Mouse (Mus musculus) lung, adult 18-20 months (tissue): ENCODE data around the gene Lrrk1.

ENCODE experiments used
- DNase-seq, 2 experiments: peaks; one replicate each; pipeline ENCODE4 v3.0.0; 2022; ENCODE audit warnings: mixed read lengths in 2 of 2

The Lrrk1 gene

GRCm38 (mm10) chr7:66384213-66384612, 3.9 kb downstream of the Lrrk1 start:
- no peak for DNase-seq

GRCm38 (mm10) chr7:66376560-66376959, 11.6 kb downstream of the Lrrk1 start:
- no peak for DNase-seq

DNA sequence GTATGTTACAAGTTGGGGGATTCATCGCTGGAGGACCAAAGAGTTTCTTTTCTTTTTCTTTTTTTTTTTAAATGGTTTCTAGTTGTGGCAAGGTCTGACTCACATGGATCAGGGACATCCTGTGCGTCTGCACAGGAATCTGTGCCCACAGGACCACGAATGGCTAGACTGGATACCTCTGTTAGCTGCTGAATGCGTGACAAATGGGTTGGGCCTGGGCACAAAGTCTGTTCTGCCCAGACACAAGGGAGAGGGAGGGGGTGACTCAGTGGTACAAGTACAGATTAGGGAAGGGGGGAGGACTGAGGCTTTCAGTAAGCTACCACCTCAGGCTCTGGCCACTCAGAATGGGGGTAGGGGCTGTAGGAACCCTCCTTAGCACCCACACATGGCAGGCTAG, 12.4 kb downstream of the Lrrk1 start:
- no peak for DNase-seq

DNA sequence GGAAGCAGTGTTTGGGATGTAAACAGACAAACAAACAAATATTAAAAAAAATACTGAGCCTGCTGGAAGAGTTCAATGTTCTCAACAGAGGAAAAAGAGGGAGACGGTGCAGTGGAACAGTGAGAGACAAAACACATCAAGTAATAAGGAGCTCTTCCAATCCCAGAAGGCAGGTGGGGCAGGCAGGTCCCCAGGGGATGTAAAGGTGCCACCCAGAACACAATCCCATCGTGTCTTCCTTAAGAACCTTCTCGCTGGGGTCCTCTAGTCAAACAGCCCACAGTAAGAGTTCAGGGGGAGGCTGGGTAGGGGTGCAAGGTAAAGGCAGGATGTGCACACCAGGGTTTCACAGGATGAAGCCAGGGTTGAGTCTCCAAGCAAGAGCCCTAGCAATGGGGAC, 14.8 kb downstream of the Lrrk1 start:
- no peak for DNase-seq

- DNase-seq = no peak
These were observed 17.2 kb downstream of the Lrrk1 start for GRCm38 (mm10) chr7:66370970-66371369.

DNA sequence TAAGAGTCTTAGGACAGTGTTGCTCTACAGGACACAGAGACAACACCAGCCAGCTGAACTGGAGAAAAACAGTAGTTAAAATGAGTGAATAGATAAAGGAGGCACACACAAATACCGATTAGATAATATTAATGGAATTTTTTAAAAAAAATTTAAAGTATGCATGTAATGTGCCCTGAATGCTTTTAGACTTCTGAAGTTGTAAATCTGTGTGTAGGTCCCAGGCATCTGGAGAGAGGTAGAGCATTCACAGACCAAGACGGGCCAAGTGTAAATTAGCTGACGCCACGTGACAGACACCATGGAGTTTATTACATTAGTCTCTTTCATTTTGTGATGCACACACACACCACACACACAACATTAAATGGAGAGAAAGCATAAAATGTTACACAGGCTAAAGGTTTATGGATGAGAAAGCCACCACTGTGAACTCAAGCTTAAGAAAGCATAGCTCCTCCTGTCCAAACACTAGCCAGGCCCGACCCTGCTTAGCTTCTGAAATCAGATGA, 18.2 kb downstream of the Lrrk1 start:
- no peak for DNase-seq

DNA sequence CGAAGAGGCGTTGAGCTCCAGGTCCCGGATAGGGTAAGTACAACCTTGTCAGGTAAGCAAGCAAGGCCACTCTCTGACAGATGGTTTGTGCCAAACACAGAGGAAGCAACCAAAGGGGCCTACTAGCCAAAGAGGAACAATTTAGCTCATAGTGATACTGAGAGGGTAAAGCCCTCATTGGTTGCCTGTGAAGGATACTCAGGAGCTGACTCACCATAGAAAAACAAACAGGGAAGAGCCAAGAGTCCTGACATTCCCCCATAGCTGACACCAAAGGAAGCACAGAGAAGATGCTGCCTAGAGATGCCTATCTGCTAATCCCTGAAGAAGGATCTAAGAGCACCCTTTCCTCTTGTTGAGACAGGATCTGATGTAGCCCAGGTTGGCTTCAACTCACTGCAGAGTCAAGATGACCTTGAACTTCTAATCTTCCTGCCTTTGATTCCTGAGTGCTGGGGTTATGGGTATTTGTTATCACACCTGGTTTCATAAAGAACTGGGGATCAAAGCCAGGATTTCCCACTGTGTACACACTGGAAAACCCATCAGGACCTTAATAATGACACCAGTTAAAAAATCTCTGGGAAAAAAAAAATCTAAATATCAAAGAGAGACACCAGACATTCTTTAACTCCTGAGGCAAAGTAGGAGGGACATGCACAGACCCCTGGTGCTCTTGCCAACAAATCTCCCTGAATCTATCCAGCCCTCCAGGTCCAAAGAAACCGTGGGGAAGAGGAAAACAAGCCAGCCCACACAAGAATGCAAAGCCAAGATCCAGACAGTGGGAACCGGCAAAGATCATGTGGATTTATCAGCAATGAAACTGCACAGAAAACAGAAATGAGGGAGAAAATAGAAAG, 18.8 kb downstream of the Lrrk1 start:
- DNase-seq = no peak

- DNase-seq = peak; percentile 62 to 71
These were observed 22.2 kb downstream of the Lrrk1 start, which contains the start of gene Gm10974 for GRCm38 (mm10) chr7:66365904-66366303. TSS of gene Gm10974 (plus strand) at chr7:66365905.

DNA sequence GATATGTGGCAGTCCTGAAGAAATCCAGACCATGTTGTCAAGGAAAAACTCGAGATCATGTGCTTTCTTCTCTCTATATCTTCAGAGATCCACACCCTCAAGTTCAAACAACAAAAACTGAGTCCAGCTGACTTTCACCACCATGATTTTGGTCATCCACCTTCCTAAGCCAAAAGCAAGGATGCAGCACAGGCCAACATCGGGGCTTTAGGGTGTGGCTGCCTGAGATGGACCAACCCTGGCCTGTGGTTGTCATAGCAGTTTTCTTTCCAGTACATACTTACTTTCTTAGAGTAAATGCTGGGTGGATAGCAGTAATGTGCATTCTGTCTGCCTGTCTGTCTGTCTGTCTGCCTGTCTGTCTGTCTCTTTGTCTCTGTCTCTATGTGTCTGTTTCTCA, 22.7 kb downstream of the Lrrk1 start:
- DNase-seq = no peak

DNA sequence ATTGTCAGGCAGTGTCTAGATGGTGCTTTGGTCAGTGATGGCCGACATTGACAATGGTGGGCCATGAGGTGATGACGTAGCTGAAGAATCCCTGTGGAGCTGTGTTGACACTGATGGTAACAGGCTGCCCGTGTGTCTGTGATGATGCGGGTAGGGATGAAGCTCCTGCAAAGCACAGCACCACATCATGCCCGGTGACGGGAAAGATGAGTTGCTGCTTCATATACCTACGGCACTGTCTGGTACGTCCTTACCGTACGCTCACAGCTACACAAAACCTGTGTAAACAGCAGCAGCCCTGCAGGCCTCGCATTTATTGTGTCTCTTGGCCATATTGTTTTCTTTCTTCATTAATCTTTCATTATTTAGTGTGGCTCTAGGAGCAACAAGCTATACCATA, 23.7 kb downstream of the Lrrk1 start:
- DNase-seq = no peak

GRCm38 (mm10) chr7:66359044-66359443, 29.1 kb downstream of the Lrrk1 start:
- DNase-seq = no peak

DNA sequence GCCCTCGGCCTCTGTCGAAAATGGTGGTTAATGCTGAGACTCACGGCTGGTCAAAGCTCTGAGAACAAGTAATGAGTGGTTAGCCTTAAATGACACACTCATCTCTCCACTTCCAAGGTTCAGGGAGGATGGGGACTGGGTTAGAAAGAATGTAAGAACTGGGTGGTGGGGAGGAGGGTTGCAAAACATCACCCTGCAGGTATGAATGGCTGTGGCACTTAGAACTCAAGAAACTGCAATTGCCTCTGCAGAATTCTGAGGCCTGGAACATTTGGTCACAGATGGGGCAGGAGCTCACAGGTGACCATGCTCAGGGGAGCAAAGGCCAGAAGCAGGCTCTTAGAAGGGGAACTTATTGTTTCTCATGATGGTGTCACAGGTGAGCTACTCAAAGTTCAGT, 29.7 kb downstream of the Lrrk1 start:
- DNase-seq = no peak

- no peak for DNase-seq
These were observed 32.2 kb downstream of the Lrrk1 start for GRCm38 (mm10) chr7:66355791-66356522.

- no peak for DNase-seq
These were observed 33.2 kb downstream of the Lrrk1 start for GRCm38 (mm10) chr7:66354911-66355310.

DNA sequence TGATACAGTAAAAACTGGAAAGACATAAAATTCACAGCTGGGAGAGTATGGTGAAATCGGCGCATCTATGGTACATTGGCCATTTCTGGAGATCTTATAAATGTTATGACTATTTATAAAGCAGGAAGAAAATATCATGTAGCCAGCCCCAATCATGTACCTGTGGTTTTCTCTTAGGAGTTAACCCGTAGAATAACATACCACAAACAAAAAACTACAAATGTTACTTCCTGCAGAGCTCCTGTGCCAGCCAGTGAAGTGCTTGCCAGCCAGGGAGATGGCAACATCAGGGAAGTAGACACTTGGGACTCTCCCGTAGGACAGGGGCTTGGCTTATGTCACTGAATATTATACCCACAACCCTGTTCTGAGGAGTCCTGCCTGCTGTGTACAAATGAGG, 37.1 kb downstream of the Lrrk1 start:
- peak in 1 of 2 experiments; percentile 24 for DNase-seq

GRCm38 (mm10) chr7:66349670-66350069, 38.5 kb downstream of the Lrrk1 start:
- DNase-seq = no peak

DNA sequence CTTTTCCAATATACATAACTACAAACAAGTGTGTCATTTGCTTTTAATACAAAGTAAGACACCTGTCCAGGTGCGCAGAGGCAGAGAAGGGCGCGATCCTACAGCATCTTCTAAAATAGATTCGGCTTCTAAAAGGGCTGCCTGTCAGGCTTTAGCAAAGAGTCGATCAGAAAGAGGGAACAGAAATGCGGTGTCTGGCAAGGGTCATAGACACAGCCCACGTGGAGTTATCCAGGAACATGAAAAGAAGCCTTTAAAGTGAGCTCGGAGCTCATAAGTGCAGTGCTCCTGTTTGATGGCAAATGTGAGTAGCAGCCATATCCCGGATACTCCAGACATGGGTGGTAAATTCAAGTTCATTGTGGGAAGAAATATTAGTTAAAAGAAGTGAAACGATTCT, 39.6 kb downstream of the Lrrk1 start:
- no peak for DNase-seq

GRCm38 (mm10) chr7:66346959-66347663, 41.0 kb downstream of the Lrrk1 start:
- DNase-seq = no peak

- no peak for DNase-seq
These were observed 44.8 kb downstream of the Lrrk1 start for GRCm38 (mm10) chr7:66343307-66343706.

DNA sequence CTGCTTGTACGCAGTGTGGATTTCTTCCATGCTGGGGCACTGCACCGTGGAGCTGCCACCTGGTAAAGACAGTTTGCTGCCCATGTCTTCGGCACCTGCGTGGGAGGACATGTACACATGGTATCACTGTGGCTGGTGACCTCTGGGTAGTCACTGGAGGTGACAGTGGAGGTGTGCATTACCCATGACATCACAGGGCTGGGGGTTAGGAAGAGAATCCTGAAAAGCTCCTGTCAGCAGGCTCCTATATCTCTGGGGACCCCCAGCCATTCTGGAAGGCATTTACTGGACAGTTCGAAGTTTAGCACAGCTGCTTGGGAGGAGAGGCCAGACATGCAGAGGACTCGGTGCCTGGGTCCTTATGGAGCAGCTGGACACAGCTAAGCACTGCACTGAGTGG, 45.3 kb downstream of the Lrrk1 start:
- DNase-seq = no peak

DNA sequence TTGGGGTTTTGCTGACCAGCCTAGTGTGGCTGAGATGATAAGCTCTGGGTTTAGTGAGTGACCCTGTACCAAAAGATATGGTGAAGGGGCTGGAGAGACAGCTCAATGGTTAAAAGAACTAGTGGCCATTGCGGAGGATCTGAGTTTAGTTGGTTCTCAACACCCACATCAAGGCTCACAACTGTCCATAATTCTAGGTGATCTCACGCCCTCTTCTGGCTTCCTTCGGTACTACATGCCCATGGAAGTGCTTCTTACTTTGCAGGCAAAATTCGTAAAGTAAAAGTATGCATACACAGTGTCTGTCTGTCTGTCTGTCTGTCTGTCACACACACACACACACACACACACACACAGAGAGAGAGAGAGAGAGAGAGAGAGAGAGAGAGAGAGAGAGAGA, 45.8 kb downstream of the Lrrk1 start:
- DNase-seq = peak; percentile 75 to 79

GRCm38 (mm10) chr7:66340044-66340443, 48.1 kb downstream of the Lrrk1 start:
- DNase-seq = no peak

GRCm38 (mm10) chr7:66339625-66340024, 48.5 kb downstream of the Lrrk1 start:
- peak; percentile 69 to 73 for DNase-seq
